In genomic region chr7:96303963-96304362, GRCm38 (mm10) we compare ENCODE assay signal across 10 mouse cellular contexts.
"Had no signal": no experiment of that assay in that cellular context is flagged by ENCODE, and none has a peak within 500 bp of the region (broad histone marks: within the 10 kb centered on the region; RNA-seq: fewer than 3 reads in every experiment).

No protein-coding gene starts in this region.

- DNase-seq: kidney, adult 2 months; kidney, postnatal 14 days; liver; liver, embryonic 13.5 days; liver, postnatal 0 days; lung, postnatal 14 days; midbrain, embryonic 14.5 days; right cerebral cortex, postnatal 4 days; thymus, adult 2 months; thymus, postnatal 36 days had no signal
